Mouse (Mus musculus) right cerebral cortex, postnatal 25 days (tissue): ENCODE measurements around the gene Elf5.

Experiments
- DNase-seq: peaks from one replicate; pipeline ENCODE4 v3.0.0; 2022

Elf5 gene

GRCm38 (mm10) chr2:103436534-103436933 is 25.0 kb downstream of the Elf5 start:
- no peak for DNase-seq

GRCm38 (mm10) chr2:103439071-103439622 is 27.7 kb downstream of the Elf5 start:
- no peak for DNase-seq

GRCm38 (mm10) chr2:103439710-103440109 is 28.2 kb downstream of the Elf5 start:
- peak; percentile 66 for DNase-seq

- no peak for DNase-seq
Observed at GRCm38 (mm10) chr2:103445776-103446175, 34.3 kb downstream of the Elf5 start.

- no peak for DNase-seq
Observed at GRCm38 (mm10) chr2:103446326-103446725, 34.8 kb downstream of the Elf5 start.

- no peak for DNase-seq
Observed at GRCm38 (mm10) chr2:103448947-103449560, 37.6 kb downstream of the Elf5 start.

GRCm38 (mm10) chr2:103449813-103450212 is 38.3 kb downstream of the Elf5 start:
- no peak for DNase-seq

GRCm38 (mm10) chr2:103450267-103450666 is 38.8 kb downstream of the Elf5 start:
- no peak for DNase-seq

GRCm38 (mm10) chr2:103452550-103452949 is 41.1 kb downstream of the Elf5 start:
- DNase-seq, result no peak

GRCm38 (mm10) chr2:103455748-103456147 is 44.3 kb downstream of the Elf5 start:
- no peak for DNase-seq

- peak; percentile 72 for DNase-seq
Observed at GRCm38 (mm10) chr2:103456646-103457045, 45.2 kb downstream of the Elf5 start.

GRCm38 (mm10) chr2:103457048-103457447 is 45.6 kb downstream of the Elf5 start:
- DNase-seq, result no peak

GRCm38 (mm10) chr2:103457628-103458027 is 46.1 kb downstream of the Elf5 start:
- DNase-seq, result no peak

GRCm38 (mm10) chr2:103459069-103459468 is 47.6 kb downstream of the Elf5 start:
- no peak for DNase-seq

GRCm38 (mm10) chr2:103461210-103461609 is 49.7 kb downstream of the Elf5 start:
- DNase-seq, result no peak

- DNase-seq, result no peak
Observed at GRCm38 (mm10) chr2:103461743-103462142, 50.3 kb downstream of the Elf5 start.

- DNase-seq, result no peak
Observed at GRCm38 (mm10) chr2:103462746-103463145, 51.3 kb downstream of the Elf5 start.

GRCm38 (mm10) chr2:103464524-103464923 is 53.0 kb downstream of the Elf5 start:
- no peak for DNase-seq

GRCm38 (mm10) chr2:103465429-103465828 is 53.9 kb downstream of the Elf5 start:
- DNase-seq, result no peak

GRCm38 (mm10) chr2:103466272-103466671 is 54.8 kb downstream of the Elf5 start:
- DNase-seq, result no peak

GRCm38 (mm10) chr2:103466984-103467588 is 55.6 kb downstream of the Elf5 start:
- no peak for DNase-seq

GRCm38 (mm10) chr2:103473362-103473761 is 61.9 kb downstream of the Elf5 start:
- DNase-seq, result no peak

- DNase-seq, result no peak
Observed at GRCm38 (mm10) chr2:103476180-103476579, 64.7 kb downstream of the Elf5 start.

GRCm38 (mm10) chr2:103476657-103477056 is 65.2 kb downstream of the Elf5 start:
- DNase-seq, result no peak

- DNase-seq, result no peak
Observed at GRCm38 (mm10) chr2:103477456-103477855, 66.0 kb downstream of the Elf5 start.
